Mouse (Mus musculus) cortical plate, adult 2 months (tissue): Measurements from ENCODE around the gene Plxna4. TPM values are rescaled to one million over a fixed set of nuclear protein-coding genes. Genes with fewer than 3 reads are reported as not detected.

Experiments
- H3K27ac ChIP-seq: fragments of 200-500 bp; 2 replicates; pipeline ENCODE4 v1.5.1; 2012; ENCODE audit warnings: low read length, control low read depth, inconsistent platforms; ENCODE audit not compliant: insufficient read depth
- H3K4me1 ChIP-seq: fragments of 200-500 bp; 2 replicates; pipeline ENCODE4 v1.6.1; 2011; ENCODE audit warnings: low read length; ENCODE audit not compliant: control insufficient read depth, insufficient read depth
- H3K4me3 ChIP-seq: fragments of 200-500 bp; 2 replicates; pipeline ENCODE4 v1.5.1; 2011; ENCODE audit warnings: mild to moderate bottlenecking, low read length, control low read depth; ENCODE audit not compliant: insufficient read depth
- CTCF ChIP-seq: fragments of 200-500 bp; IDR thresholded peaks from 2 replicates; pipeline ENCODE4 v1.5.1; 2011; ENCODE audit warnings: mild to moderate bottlenecking, control low read depth, low read length; ENCODE audit not compliant: insufficient read depth; ENCODE audit errors: extremely low read depth
- POLR2A ChIP-seq: fragments of 200-500 bp; IDR thresholded peaks from 2 replicates; pipeline ENCODE4 v1.6.1; 2011; ENCODE audit warnings: mild to moderate bottlenecking, low read length, control low read depth; ENCODE audit not compliant: insufficient read depth; ENCODE audit errors: extremely low read depth
- polyA plus RNA-seq: library from polyadenylated mRNA; depleted of rRNA; stranded (reverse); fragments of >200 nt; gene quantifications from 2 replicates; pipeline ENCODE4 v1.2.3, GENCODE M21; 2012

Plxna4 gene
- polyA plus RNA-seq, 1 experiment = 14.9 TPM

DNA sequence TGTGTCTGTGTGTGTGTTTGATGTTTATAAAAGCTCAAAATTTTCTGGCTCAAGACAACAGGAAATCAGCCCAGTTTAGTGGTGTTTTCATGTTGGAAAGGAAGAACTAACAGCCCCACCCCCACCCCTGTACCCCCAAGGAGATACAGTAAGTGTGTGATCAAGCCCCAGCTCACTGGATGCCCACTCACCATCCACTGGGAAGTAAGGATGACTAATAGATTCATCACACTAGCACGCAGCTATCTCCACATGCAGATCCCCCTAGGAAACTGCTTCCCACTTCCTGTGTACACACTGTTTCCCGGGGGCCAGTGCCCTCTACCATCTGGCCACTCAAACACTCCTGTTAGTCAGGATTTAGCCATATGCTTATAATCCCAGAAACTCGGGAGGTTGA lies 17.5 kb downstream of the Plxna4 start:
- H3K4me3 ChIP-seq = no peak overlapping the region
- TF ChIP-seq CTCF (no peak), POLR2A (no peak)
- peaks cover 2% of the 10 kb centered on the region for H3K4me1 ChIP-seq
- H3K27ac ChIP-seq = no peak overlapping the region

DNA sequence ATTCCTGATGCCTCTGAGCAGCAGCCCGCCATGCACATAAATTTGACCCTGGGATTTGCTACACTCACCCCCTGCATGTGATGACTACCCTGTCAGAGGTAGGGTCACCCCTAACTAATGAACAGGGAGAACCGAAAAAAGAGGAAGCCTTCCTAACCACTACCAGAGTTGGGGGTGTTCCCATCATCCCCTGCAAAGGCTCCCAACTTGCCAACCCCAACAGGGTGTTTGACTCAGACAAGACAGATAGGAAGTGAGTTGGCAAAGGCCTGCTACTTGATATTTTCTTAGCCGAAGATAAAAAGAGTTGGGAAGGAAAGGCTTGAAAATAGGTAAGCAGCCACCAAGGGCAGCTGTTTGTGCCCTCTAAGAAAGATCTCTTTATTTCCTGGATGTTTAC lies 18.1 kb downstream of the Plxna4 start:
- no peak overlapping the region for H3K4me3 ChIP-seq
- no peak overlapping the region for H3K27ac ChIP-seq
- TF ChIP-seq CTCF = no peak
- TF ChIP-seq POLR2A = no peak
- peaks cover 2% of the 10 kb centered on the region for H3K4me1 ChIP-seq

DNA sequence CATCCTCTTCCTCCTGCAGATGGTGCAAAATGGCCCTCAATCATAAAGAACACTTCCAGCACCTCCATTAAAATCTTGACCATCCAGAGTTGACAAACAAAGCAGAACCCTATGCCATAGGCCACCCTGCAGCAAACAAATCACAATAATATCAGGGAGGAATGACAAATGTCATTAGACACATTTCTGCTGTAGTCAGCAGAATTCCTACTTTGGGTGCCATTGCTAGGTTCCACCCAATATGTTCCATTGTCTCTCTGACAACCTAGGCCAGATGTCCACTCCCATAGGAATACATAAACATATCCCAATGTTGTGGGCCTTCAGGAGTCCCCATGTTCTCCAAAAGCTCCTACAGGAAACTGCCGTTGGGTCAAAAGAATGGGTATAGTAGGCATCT lies 41.1 kb downstream of the Plxna4 start:
- no peak for TF ChIP-seq CTCF
- no peak for TF ChIP-seq POLR2A

DNA sequence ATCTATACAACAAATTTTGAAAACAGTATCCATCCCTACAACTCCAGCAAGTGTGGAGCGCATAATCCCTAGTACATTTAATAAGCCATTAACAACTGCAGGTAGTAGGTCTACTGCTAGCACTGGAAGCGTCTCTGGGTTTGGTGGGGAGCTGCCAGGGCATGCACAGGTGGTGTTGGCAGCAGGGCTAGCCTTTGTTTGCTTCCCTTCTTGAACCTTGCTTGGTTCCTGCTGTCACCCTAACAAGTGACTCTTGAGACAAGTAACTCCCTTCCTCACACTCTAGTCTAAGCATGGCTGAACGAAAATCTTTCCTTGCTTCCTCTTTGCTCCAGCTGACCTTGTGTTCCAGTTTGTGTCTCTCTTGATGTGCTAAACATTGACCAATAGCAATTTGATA lies 44.0 kb downstream of the Plxna4 start:
- H3K4me3 ChIP-seq = no peak overlapping the region
- no peak for TF ChIP-seq POLR2A
- no peak for TF ChIP-seq CTCF
- no peak overlapping the region for H3K27ac ChIP-seq
- H3K4me1 ChIP-seq = peaks cover 3% of the 10 kb centered on the region

More for the DNA sequence above, 41.1 kb downstream of the Plxna4 start:
- no peak overlapping the region for H3K27ac ChIP-seq
- no peak overlapping the region for H3K4me3 ChIP-seq
- peaks cover 2% of the 10 kb centered on the region; the same call in 1 of the 2 replicates for H3K4me1 ChIP-seq

DNA sequence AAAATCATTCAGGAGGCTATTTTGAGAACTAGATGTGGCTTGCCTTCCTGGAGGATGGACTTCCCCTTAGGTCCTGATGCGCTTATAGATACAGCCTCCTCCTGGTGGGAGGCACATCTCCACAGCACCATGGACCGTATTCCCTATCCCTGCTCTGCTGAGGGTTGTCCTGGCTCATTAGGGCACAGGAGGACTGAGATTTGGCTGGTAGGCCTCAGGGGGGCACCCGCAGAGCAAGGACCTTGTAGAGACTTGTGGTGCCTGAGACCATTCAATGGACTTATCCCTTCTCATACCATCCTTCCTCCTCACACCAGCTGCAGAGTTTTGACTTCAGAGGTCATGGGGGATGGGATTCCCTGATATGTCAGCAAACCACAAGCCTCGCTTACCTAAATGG lies 47.8 kb downstream of the Plxna4 start:
- H3K4me1 ChIP-seq = peaks cover 3% of the 10 kb centered on the region
- no peak overlapping the region for H3K27ac ChIP-seq
- no peak for TF ChIP-seq POLR2A
- TF ChIP-seq CTCF = no peak
- H3K4me3 ChIP-seq = no peak overlapping the region

DNA sequence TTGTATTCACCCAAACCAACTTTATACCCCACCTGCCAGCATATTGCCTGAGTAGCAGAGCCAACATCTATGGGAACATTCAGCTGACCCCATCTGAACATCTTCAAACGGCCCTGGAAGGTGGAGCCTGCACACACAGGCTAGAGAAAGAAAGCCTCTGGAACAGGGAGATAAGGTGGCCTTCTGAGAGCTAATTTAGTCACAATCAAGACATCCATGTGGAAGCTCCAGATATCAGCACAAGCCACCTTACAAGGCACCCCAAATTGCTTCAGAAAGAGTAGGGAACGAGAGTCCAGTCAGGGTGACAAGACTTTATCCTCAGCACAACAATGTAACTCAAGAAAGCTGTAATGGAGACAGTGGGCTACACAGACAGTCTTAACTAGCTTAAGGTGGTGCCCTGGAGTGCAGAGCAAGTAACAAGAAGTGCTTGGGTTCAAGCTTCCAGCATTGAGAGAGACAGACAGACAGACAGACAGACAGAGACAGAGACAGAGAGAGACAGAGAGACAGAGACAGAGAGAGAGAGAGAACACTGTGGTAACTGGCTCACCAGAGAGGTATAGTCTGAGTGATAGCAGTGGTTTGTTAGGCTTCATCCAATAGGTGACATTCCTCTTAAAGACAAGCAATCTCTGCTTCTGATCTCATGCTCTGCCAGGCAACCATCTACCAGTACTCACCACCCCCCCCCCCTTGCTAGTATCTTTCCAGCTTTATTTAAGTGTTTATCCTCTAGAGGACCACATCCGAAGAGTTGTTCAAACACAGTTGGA lies 53.8 kb downstream of the Plxna4 start:
- no peaks in the 10 kb centered on the region for H3K4me1 ChIP-seq
- no peak overlapping the region for H3K27ac ChIP-seq
- no peak for TF ChIP-seq CTCF
- TF ChIP-seq POLR2A = no peak
- H3K4me3 ChIP-seq = no peak overlapping the region

DNA sequence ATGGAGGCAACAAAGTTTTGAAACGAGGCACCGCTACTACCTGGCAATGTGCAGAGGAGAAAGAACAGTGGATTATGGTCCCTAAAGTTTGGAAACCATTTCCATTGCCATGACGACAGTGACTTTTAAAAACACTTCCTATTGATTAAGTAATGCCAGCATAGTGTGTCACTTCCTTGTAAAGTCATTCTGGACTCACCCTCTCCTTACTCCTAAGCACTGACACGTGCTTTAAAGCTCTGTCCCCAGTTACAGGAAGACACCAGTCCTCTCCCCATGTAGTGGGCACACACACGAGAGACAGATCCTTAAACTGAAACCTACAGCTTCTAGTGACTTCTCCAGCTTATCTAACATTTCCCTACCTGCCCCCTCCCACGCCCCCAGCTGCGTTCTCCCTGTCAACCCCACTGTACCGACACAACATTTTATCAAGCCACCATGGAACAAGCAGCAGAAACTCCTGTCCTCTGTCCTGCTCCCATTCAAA lies 59.9 kb downstream of the Plxna4 start:
- H3K27ac ChIP-seq = no peak overlapping the region
- no peak for TF ChIP-seq POLR2A
- TF ChIP-seq CTCF = no peak
- H3K4me3 ChIP-seq = no peak overlapping the region
- H3K4me1 ChIP-seq = peaks cover 1% of the 10 kb centered on the region; the same call in 1 of the 2 replicates

DNA sequence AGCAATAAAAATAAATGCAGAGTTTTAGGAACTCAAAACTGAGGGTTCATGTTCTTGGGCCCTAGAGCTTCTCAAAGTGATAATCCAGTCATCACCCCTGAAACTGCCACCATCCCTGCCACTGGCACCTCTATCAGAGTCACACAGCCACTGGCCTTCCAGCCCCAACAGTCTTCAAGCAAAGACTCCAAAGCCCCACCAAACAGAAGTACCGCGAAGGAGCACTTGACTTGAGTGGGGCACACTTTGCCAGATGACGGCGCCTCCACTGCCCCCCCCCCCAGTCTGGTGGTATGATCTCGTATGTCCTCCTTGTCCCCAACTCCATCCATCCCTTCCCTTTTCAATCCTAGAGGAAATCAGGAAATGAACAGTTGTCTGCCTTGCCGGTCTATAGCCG lies 60.5 kb downstream of the Plxna4 start:
- TF ChIP-seq POLR2A (no peak), CTCF (no peak)
- Histone ChIP-seq H3K4me3 (no peak overlapping the region), H3K27ac (no peak overlapping the region), H3K4me1 (peaks cover 1% of the 10 kb centered on the region; the same call in 1 of the 2 replicates)

DNA sequence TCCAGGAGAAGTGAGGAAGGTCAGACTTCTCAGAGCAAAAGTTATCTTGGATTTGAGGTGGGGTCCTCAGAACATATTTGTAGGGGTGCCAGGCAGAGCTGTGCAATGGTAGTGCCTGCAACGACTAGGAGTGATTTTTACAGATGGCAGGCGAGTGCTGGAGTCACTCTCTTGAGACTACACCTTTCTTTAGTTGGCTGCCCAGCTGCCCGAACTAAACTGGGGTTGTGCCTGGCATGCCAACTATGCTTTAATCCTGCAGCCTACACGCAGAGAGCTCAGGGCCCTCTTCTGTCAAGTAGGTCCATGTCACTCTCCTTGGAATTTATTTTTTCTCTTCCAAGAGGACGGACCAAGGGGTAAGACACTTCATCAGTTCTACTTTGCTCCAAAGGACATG lies 61.2 kb downstream of the Plxna4 start:
- Histone ChIP-seq H3K27ac (no peak overlapping the region), H3K4me3 (no peak overlapping the region), H3K4me1 (peaks cover 1% of the 10 kb centered on the region; the same call in 1 of the 2 replicates)
- TF ChIP-seq POLR2A (no peak), CTCF (no peak)

DNA sequence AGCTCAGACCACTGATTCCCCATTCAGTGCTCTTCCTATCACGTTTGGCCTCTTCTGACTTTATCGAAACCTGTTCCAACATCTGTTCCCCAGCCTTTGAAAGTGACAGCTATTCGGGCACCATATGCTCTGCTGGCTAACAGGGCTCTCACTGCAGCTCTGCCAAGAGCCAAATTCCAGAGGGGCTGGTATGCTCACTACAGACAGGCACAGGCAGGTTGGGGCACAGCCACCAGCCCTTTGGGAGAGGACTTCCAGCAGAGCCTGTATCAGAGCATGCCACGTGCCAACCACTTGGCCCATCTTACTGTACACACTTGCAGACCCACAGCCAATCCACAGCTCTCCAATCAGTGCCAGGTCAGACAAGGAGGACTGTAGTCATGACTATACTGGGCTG lies 67.9 kb downstream of the Plxna4 start:
- Histone ChIP-seq H3K27ac (no peak overlapping the region), H3K4me3 (no peak overlapping the region), H3K4me1 (peaks cover 3% of the 10 kb centered on the region; the same call in 1 of the 2 replicates)
- no peak for TF ChIP-seq CTCF
